Mouse (Mus musculus) embryonic facial prominence, embryonic 10.5 days (tissue): ENCODE results near the gene Glyat. TPM values are rescaled to one million over a fixed set of nuclear protein-coding genes. Genes with fewer than 3 reads are reported as not detected.

Source experiments
- polyA plus RNA-seq: library from polyadenylated mRNA; unstranded; fragments of >200 nt; fragmentation: Nextera tagmentation; extraction: Ambion mirVana; gene quantifications from 2 replicates; pipeline ENCODE4 v1.2.1, GENCODE M21; 2016

Gene Glyat
- polyA plus RNA-seq, 1 experiment from 2014 or later: not detected

Other genes with a start within 250 kb of the Glyat start
- gene Olfr1440, start 246.0 kb upstream of the Glyat start, polyA plus RNA-seq: not detected in 2 replicates
- gene Olfr1441, start 215.9 kb upstream of the Glyat start, polyA plus RNA-seq: not detected in 2 replicates
- gene Pfpl, start 205.4 kb upstream of the Glyat start, polyA plus RNA-seq: not detected in 2 replicates
- gene Mpeg1, start 172.5 kb upstream of the Glyat start, polyA plus RNA-seq: 0.08 and 0.17 TPM in 2 replicates
- 12.1 and 19.8 TPM in 2 replicates for gene Dtx4, start 131.9 kb upstream of the Glyat start, polyA plus RNA-seq
- gene Fam111a, start 87.6 kb upstream of the Glyat start, polyA plus RNA-seq: 19.3 and 21.4 TPM in 2 replicates
- gene Gm4952, start 33.3 kb upstream of the Glyat start, polyA plus RNA-seq: not detected in 2 replicates
- not detected in 2 replicates for gene Olfr1442, start 37.1 kb downstream of the Glyat start, polyA plus RNA-seq
- not detected in 2 replicates for gene Olfr1443, start 44.8 kb downstream of the Glyat start, polyA plus RNA-seq
- not detected in 2 replicates for gene Keg1, start 62.5 kb downstream of the Glyat start, polyA plus RNA-seq
- gene Cntf, start 132.3 kb downstream of the Glyat start, polyA plus RNA-seq: 1.7 and 1.8 TPM in 2 replicates
- gene Zfp91, start 162.8 kb downstream of the Glyat start, polyA plus RNA-seq: 13.1 and 14.2 TPM in 2 replicates
- 0.71 and 0.72 TPM in 2 replicates for gene Lpxn, start 162.9 kb downstream of the Glyat start, polyA plus RNA-seq
- not detected in 2 replicates for gene Gm5244, start 213.4 kb downstream of the Glyat start, polyA plus RNA-seq
- gene Olfr1444, start 224.0 kb downstream of the Glyat start, polyA plus RNA-seq: not detected in 2 replicates